Mouse (Mus musculus) left cerebral cortex, adult 8-10 months (tissue): ENCODE results near the gene Sprr2f. TPM values are rescaled to one million over a fixed set of nuclear protein-coding genes. Genes with fewer than 3 reads are reported as not detected.

Experiments used
- DNase-seq, 2 experiments: peaks; one replicate each; pipeline ENCODE4 v3.0.0; 2022; ENCODE audit warnings: low spot score in 2 of 2
- total RNA-seq, 4 experiments: library from RNA; stranded (reverse); gene quantifications; 2 replicates each; pipeline ENCODE4 v1.2.4; 2022

Sprr2f gene
- total RNA-seq = not detected

GRCm38 (mm10) chr3:92364887-92365286 lies at the start of gene Sprr2f:
TSS of gene Sprr2f (plus strand) at chr3:92365187.
- no peak for DNase-seq

DNA sequence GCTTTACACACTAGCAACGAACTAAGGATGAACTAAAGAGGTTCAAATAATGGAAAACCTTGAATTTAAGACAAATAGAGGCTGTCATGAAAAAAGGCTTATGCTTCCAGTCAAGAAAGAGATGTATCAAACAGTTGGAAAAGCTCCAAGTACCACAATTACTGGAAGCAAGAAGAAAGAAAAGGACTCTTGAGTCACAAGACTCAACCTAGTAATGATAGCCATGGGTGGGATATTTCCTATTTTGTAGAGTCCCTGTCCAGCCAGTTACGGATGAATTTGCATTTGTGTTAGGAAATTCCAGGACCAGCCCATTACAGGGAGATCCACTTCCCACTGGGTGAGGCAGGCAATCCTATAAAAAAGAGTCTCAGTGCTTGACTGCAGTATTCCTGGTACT lies 48.7 kb upstream of the Sprr2f start, which contains the start of gene Sprr2b:
Sprr2b (plus strand) TSS at position 301 of the 400 bp plus-strand sequence.
- DNase-seq = no peak

DNA sequence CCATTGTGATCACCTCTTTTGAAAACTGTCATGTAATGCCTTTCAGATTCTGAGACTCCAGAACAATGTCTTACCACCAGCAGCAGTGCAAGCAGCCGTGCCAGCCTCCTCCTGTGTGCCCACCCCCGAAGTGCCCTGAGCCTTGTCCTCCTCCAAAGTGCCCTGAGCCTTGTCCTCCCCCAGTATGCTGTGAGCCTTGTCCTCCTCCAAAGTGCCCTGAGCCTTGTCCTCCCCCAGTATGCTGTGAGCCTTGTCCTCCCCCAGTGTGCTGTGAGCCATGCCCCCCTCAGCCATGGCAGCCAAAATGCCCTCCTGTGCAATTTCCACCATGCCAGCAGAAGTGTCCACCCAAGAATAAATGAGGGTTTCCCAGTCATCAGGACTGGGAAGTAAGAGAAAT lies 47.6 kb upstream of the Sprr2f start:
- DNase-seq = no peak

DNA sequence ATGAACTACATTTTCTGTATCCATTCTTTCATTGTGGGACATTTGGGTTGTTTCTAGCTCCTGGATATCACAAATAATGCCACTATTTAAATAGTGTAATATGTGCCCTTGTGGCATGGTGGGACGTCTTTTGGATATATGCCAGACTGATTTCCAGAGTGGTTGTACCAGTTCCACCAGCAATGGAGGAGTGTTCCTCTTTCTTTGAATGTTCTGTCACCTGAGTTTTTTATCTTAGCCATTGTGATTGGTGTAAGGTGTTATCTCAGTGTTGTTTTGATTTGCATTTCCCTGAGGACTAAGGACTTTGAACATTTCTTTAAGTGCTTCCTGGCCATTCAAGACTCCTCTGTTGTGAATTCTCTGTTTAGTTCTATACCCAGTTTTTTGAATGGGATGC lies 28.7 kb upstream of the Sprr2f start:
- DNase-seq = no peak

DNA sequence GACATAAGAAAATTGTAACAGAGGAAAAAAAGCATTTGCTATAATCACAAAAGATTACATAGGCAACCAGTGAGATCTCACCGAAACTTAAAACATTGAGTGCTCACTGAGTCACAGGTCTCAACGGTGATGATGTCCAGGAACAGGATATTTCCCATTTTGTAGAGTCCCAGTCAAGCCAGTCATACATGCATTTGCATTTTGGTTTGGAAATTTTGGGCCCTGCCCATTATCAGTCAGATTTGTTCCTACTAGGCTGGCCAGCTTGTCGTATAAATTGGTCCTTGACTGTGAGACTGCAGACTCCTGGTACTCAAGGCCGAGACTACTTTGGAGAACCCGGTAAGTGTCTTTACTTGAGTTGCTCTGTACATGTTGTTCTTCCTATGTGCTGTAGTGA lies 26.1 kb upstream of the Sprr2f start, which contains the start of gene Sprr2d:
Sprr2d (plus strand) TSS at position 301 of the 400 bp plus-strand sequence.
- no peak for DNase-seq

GRCm38 (mm10) chr3:92351843-92352242 lies 13.1 kb upstream of the Sprr2f start, which contains the start of gene Sprr2e:
TSS of gene Sprr2e (plus strand) at chr3:92352143.
- no peak for DNase-seq

GRCm38 (mm10) chr3:92361619-92362018 lies 3.4 kb upstream of the Sprr2f start:
- no peak for DNase-seq

DNA sequence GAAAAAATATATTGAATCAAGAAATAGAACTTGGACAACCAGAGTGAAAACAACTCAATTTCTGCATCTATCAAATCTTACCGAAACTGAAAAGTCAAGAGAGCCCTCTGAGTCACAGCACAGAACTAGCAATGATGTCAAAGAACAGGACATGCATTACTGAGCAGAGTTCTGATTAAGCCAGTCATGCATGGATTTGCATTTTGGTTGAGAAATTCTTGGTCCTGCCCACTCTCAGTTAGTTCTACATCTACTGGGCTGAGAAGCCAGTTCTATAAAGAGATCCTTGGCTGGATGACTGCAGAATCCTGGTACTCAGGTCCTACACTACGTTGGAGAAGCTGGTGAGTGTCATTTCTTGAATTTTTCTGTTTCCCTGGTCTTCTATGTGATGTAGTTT lies 8.6 kb downstream of the Sprr2f start:
- no peak for DNase-seq

DNA sequence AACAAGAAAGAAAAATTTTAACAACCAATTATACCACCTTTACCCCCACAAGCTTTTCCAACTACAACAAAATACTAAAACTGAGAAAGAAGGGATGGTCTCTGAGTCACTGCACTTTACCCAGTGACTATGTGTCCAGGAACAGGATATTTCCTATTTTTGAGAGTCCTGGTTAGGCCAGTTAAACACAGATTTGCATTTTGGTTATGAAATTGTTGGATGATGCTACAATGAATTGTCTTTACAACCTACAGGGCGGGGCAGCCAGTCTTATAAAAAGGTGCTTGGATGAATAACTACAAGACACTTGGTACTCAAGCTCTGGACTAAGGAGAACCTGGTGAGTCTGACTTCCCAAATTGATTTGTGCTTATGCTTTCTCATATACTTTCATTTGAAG lies 20.4 kb downstream of the Sprr2f start, which contains the start of gene Sprr2h:
Sprr2h (plus strand) TSS at position 301 of the 400 bp plus-strand sequence.
- no peak for DNase-seq

GRCm38 (mm10) chr3:92394301-92394700 lies 29.3 kb downstream of the Sprr2f start:
- DNase-seq = no peak

- no peak for DNase-seq
These were observed 42.7 kb downstream of the Sprr2f start, which contains the start of gene Sprr2i for GRCm38 (mm10) chr3:92407691-92408090. TSS of gene Sprr2i (plus strand) at chr3:92407991.

Other genes with a start within 250 kb of the Sprr2f start
- gene Prr9, start 241.2 kb upstream of the Sprr2f start, total RNA-seq = not detected
- not detected for gene Lelp1, start 222.4 kb upstream of the Sprr2f start, total RNA-seq
- not detected for gene Sprr2a1, start 149.4 kb upstream of the Sprr2f start, total RNA-seq
- not detected for gene Sprr2a2, start 149.3 kb upstream of the Sprr2f start, total RNA-seq
- not detected for gene Sprr2a3, start 79.8 kb upstream of the Sprr2f start, total RNA-seq
- gene Sprr2b, start 48.6 kb upstream of the Sprr2f start, total RNA-seq = not detected
- gene Sprr2d, start 26.0 kb upstream of the Sprr2f start, total RNA-seq = not detected
- gene Sprr2e, start 13.0 kb upstream of the Sprr2f start, total RNA-seq = not detected
- not detected for gene Sprr2h, start 20.5 kb downstream of the Sprr2f start, total RNA-seq
- not detected for gene Sprr2i, start 42.8 kb downstream of the Sprr2f start, total RNA-seq
- gene Sprr2j-ps, start 52.9 kb downstream of the Sprr2f start, total RNA-seq = not detected
- 1 to 10 TPM in 3 of 4 experiments, not detected in 1; 2.3 to 3.3 (median 3.2) TPM for gene Gm9774, start 64.2 kb downstream of the Sprr2f start, total RNA-seq
- not detected for gene Sprr2k, start 67.4 kb downstream of the Sprr2f start, total RNA-seq
- gene Sprr1b, start 73.6 kb downstream of the Sprr2f start, total RNA-seq = not detected
- gene Sprr3, start 93.5 kb downstream of the Sprr2f start, total RNA-seq = not detected
- not detected for gene Sprr1a, start 120.7 kb downstream of the Sprr2f start, total RNA-seq
- gene Sprr4, start 135.3 kb downstream of the Sprr2f start, total RNA-seq = not detected
- not detected for gene 2310046K23Rik, start 169.3 kb downstream of the Sprr2f start, total RNA-seq
- not detected for gene Ivl, start 208.5 kb downstream of the Sprr2f start, total RNA-seq
- gene Smcp, start 223.8 kb downstream of the Sprr2f start, total RNA-seq = not detected
- not detected for gene 2210017I01Rik, start 242.3 kb downstream of the Sprr2f start, total RNA-seq